Mouse (Mus musculus): ENCODE data around the gene C130079G13Rik. TPM values are rescaled to one million over a fixed set of nuclear protein-coding genes. Genes with fewer than 3 reads are reported as not detected.
"Not testable (repeated sequence)": the region's sequence is repeated elsewhere in the genome, so short reads cannot be mapped to it uniquely, and the experiment has no call there.

Gene C130079G13Rik
- polyA plus RNA-seq (2016; fragmentation: Nextera tagmentation; extraction: Ambion mirVana), result not detected in 2 replicates

GRCm38 (mm10) chr3:59924914-59925313, at the start of gene C130079G13Rik:
C130079G13Rik (plus strand) TSS chr3:59925214.
- no peak for ATAC-seq (ENCODE audit: insufficient number of reproducible peaks, insufficient read depth, low FRiP score, low TSS enrichment, low read depth)
- Histone ChIP-seq H3K27ac (no peak within 1 kb of the TSS), H3K4me3 (replicated peaks) (no peak within 1 kb of the TSS), H3K27me3 (no peaks in the 10 kb centered on the region), H3K36me3 (no peaks in the 10 kb centered on the region), H3K9ac (replicated peaks) (no peak within 1 kb of the TSS), H3K4me2 (no peak within 1 kb of the TSS), H3K4me1 (replicated peaks) (no peaks in the 10 kb centered on the region), H3K9me3 (no peaks in the 10 kb centered on the region)
- WGBS, result 94% methylated on average over 2 of the region's 2 CpGs

- not testable (repeated sequence) for H3K27me3 ChIP-seq; H3K9ac ChIP-seq (replicated peaks); ATAC-seq (ENCODE audit: insufficient number of reproducible peaks, insufficient read depth, low FRiP score, low TSS enrichment, low read depth); H3K9me3 ChIP-seq; H3K4me3 ChIP-seq (replicated peaks); H3K36me3 ChIP-seq; H3K4me1 ChIP-seq (replicated peaks); H3K27ac ChIP-seq; H3K4me2 ChIP-seq
- WGBS, result 47% methylated on average over 1 of the region's 1 CpGs
Measured at GRCm38 (mm10) chr3:59877601-59878000, 47.4 kb upstream of the C130079G13Rik start.

GRCm38 (mm10) chr3:59879801-59880554, 45.0 kb upstream of the C130079G13Rik start:
- ATAC-seq (ENCODE audit: insufficient number of reproducible peaks, insufficient read depth, low FRiP score, low TSS enrichment, low read depth); H3K4me2 ChIP-seq; H3K27ac ChIP-seq; H3K9ac ChIP-seq (replicated peaks); H3K27me3 ChIP-seq; H3K4me1 ChIP-seq (replicated peaks); H3K9me3 ChIP-seq; H3K36me3 ChIP-seq; H3K4me3 ChIP-seq (replicated peaks): not testable (repeated sequence)
- WGBS, result 78% methylated on average over 7 of the region's 7 CpGs

GRCm38 (mm10) chr3:59893276-59893675, 31.7 kb upstream of the C130079G13Rik start:
- H3K4me1 ChIP-seq (replicated peaks), result no peaks in the 10 kb centered on the region
- no peak for ATAC-seq (ENCODE audit: insufficient number of reproducible peaks, insufficient read depth, low FRiP score, low TSS enrichment, low read depth)
- no peak overlapping the region for H3K4me3 ChIP-seq (replicated peaks)

GRCm38 (mm10) chr3:59934621-59935020, 9.6 kb downstream of the C130079G13Rik start:
- H3K4me2 ChIP-seq, result no peak overlapping the region
- no peak overlapping the region for H3K9ac ChIP-seq (replicated peaks)
- no peaks in the 10 kb centered on the region for H3K9me3 ChIP-seq
- 45% methylated on average over 1 of the region's 1 CpGs for WGBS
- no peaks in the 10 kb centered on the region for H3K4me1 ChIP-seq (replicated peaks)
- H3K4me3 ChIP-seq (replicated peaks), result no peak overlapping the region
- no peaks in the 10 kb centered on the region for H3K27me3 ChIP-seq
- ATAC-seq (ENCODE audit: insufficient number of reproducible peaks, insufficient read depth, low FRiP score, low TSS enrichment, low read depth), result no peak
- no peak overlapping the region for H3K27ac ChIP-seq
- no peaks in the 10 kb centered on the region for H3K36me3 ChIP-seq

More at GRCm38 (mm10) chr3:59893276-59893675, 31.7 kb upstream of the C130079G13Rik start:
- Histone ChIP-seq H3K9ac (replicated peaks) (no peak overlapping the region), H3K9me3 (no peaks in the 10 kb centered on the region), H3K27ac (no peak overlapping the region), H3K36me3 (no peaks in the 10 kb centered on the region), H3K27me3 (no peaks in the 10 kb centered on the region), H3K4me2 (no peak overlapping the region)
- WGBS, result 89% methylated on average over 2 of the region's 2 CpGs

- Histone ChIP-seq H3K36me3 (no peaks in the 10 kb centered on the region), H3K4me1 (replicated peaks) (no peaks in the 10 kb centered on the region), H3K27me3 (no peaks in the 10 kb centered on the region), H3K9me3 (no peaks in the 10 kb centered on the region), H3K4me2 (no peak overlapping the region), H3K4me3 (replicated peaks) (no peak overlapping the region), H3K27ac (no peak overlapping the region), H3K9ac (replicated peaks) (no peak overlapping the region)
- no peak for ATAC-seq (ENCODE audit: insufficient number of reproducible peaks, insufficient read depth, low FRiP score, low TSS enrichment, low read depth)
- WGBS, result 90% methylated on average over 10 of the region's 10 CpGs
Measured at GRCm38 (mm10) chr3:59947294-59947950, 22.4 kb downstream of the C130079G13Rik start.

GRCm38 (mm10) chr3:59970891-59971290, 45.9 kb downstream of the C130079G13Rik start:
- Histone ChIP-seq H3K36me3 (no peaks in the 10 kb centered on the region), H3K27ac (no peak overlapping the region), H3K4me1 (replicated peaks) (no peaks in the 10 kb centered on the region), H3K4me3 (replicated peaks) (no peak overlapping the region), H3K9ac (replicated peaks) (no peak overlapping the region), H3K27me3 (no peaks in the 10 kb centered on the region), H3K4me2 (no peak overlapping the region), H3K9me3 (no peaks in the 10 kb centered on the region)
- WGBS, result 90% methylated on average over 5 of the region's 5 CpGs
- ATAC-seq (ENCODE audit: insufficient number of reproducible peaks, insufficient read depth, low FRiP score, low TSS enrichment, low read depth), result no peak

- no peaks in the 10 kb centered on the region for H3K4me1 ChIP-seq (replicated peaks)
- H3K4me3 ChIP-seq (replicated peaks), result no peak overlapping the region
- ATAC-seq (ENCODE audit: insufficient number of reproducible peaks, insufficient read depth, low FRiP score, low TSS enrichment, low read depth), result no peak
- H3K4me2 ChIP-seq, result no peak overlapping the region
- H3K9ac ChIP-seq (replicated peaks), result no peak overlapping the region
- H3K9me3 ChIP-seq, result no peaks in the 10 kb centered on the region
- no peaks in the 10 kb centered on the region for H3K36me3 ChIP-seq
- H3K27ac ChIP-seq, result no peak overlapping the region
- no peaks in the 10 kb centered on the region for H3K27me3 ChIP-seq
Measured at GRCm38 (mm10) chr3:59974591-59974990, 49.6 kb downstream of the C130079G13Rik start.

Other genes starting within 250 kb of the C130079G13Rik start
- gene Gm5538, start 195.4 kb upstream of the C130079G13Rik start, polyA plus RNA-seq (2016; fragmentation: Nextera tagmentation; extraction: Ambion mirVana), result not detected in 2 replicates
- gene Gm8298, start 64.2 kb upstream of the C130079G13Rik start, polyA plus RNA-seq (2016; fragmentation: Nextera tagmentation; extraction: Ambion mirVana), result not detected in 2 replicates
- not detected in 2 replicates for gene Aadacl2, start 81.5 kb downstream of the C130079G13Rik start, polyA plus RNA-seq (2016; fragmentation: Nextera tagmentation; extraction: Ambion mirVana)
- not detected in 2 replicates for gene Aadac, start 100.5 kb downstream of the C130079G13Rik start, polyA plus RNA-seq (2016; fragmentation: Nextera tagmentation; extraction: Ambion mirVana)
- not detected in 2 replicates for gene Sucnr1, start 156.7 kb downstream of the C130079G13Rik start, polyA plus RNA-seq (2016; fragmentation: Nextera tagmentation; extraction: Ambion mirVana)